Mouse (Mus musculus): ENCODE results near the gene Sp100. TPM values are rescaled to one million over a fixed set of nuclear protein-coding genes. Genes with fewer than 3 reads are reported as not detected.

Sp100 gene
- polyA plus RNA-seq, 1 experiment from 2014 or later = 3.0 TPM

DNA sequence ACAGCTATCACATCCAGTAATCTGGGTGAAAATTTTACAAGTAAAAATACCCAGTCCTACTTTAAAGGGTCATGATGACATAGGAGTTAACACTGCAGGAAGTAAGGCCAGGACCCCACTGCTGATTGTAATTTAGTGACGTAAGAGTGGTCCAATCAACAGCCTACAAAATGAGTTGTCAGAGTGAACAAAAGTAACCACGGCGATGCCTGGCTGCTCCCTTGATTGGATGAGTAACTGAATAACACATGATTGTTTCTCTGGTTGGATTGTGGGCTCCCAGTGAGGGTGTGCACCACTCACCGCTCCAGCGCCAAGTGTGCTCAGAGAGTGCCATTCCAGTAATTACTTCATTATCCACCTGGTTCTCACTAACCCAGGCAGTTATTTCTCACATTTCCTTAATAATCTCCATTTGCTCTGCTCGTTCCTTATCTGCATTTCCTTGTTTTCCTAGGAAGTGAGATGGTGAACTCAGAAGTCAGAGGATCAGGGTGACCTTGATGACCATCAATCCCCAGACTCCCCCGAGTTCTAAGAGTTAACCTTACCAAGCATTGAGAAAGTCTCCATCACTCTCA lies 66.7 kb downstream of the Sp100 start:
- WGBS = 72% methylated on average over 7 of the region's 7 CpGs
- no peak for ATAC-seq (ENCODE audit: insufficient read depth, low FRiP score)
- Histone ChIP-seq H3K27ac (ENCODE audit: low read length) (no peak overlapping the region), H3K27me3 (ENCODE audit: control insufficient read depth, insufficient read depth, low read length) (no peaks in the 10 kb centered on the region), H3K4me2 (ENCODE audit: low read depth, low read length) (no peak overlapping the region), H3K9ac (ENCODE audit: low read length) (no peak overlapping the region), H3K36me3 (ENCODE audit: control insufficient read depth, insufficient read depth, low read length) (no peaks in the 10 kb centered on the region), H3K4me3 (replicated peaks; ENCODE audit: low read length) (no peak overlapping the region), H3K4me1 (ENCODE audit: control insufficient read depth, insufficient read depth, low read length) (no peaks in the 10 kb centered on the region), H3K9me3 (replicated peaks; ENCODE audit: control insufficient read depth, low read length) (no peaks in the 10 kb centered on the region)

DNA sequence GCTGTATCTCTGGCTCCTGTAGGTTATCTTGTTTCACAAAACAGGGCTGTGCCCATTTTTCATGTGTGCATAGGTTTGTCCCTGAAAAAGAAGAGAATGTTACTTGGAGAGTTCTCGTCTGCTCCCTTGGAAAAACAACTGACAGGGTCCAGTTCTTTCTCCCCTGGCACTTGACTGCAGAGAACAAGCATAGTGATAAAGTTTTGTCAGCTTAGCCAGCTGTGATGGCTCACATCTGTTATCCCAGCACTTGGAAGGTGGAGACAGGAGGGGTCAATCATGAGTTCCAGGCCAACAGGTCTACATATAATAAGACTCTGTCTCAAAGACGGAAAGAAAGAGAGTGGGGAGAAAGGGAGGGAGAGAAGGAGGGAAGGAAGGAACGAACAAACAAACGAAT lies 69.3 kb downstream of the Sp100 start:
- Histone ChIP-seq H3K9me3 (replicated peaks; ENCODE audit: control insufficient read depth, low read length) (no peaks in the 10 kb centered on the region), H3K36me3 (ENCODE audit: control insufficient read depth, insufficient read depth, low read length) (no peaks in the 10 kb centered on the region), H3K4me2 (ENCODE audit: low read depth, low read length) (no peak overlapping the region), H3K4me3 (replicated peaks; ENCODE audit: low read length) (no peak overlapping the region), H3K4me1 (ENCODE audit: control insufficient read depth, insufficient read depth, low read length) (no peaks in the 10 kb centered on the region), H3K27me3 (ENCODE audit: control insufficient read depth, insufficient read depth, low read length) (no peaks in the 10 kb centered on the region), H3K9ac (ENCODE audit: low read length) (no peak overlapping the region), H3K27ac (ENCODE audit: low read length) (no peak overlapping the region)
- 57% methylated on average over 4 of the region's 4 CpGs for WGBS
- ATAC-seq (ENCODE audit: insufficient read depth, low FRiP score) = no peak

DNA sequence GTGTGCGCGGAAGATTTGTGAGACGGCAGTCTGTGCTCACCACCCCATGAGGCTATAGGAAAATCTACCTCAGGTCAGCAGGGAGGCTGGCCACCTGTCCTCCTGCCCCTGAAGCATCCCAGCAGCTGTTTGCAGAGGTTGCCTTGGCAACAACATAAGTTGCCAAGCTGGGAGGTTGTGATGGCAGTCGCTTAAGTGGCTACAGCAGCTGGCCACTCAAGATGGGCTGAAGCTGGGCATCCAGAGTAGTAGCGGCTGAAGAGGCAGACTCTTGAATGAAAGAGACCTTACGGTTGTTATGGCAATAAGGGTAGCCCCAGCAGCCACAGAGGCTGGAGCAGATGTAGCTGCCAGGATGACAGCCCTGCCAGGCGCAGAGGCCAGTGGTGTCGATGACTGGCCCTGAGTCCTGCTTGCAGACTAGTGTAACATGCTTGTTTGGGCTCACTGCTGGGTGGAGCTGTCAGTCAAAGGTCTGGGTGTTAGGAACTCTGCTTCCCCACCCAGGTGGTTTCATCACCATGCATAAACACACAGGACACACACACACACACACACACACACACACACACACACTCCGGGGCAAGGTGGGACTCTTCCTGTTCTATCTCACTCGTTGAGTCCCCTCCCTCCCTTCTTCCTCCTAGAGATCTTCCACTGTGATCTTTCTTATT lies 70.6 kb downstream of the Sp100 start:
- WGBS = 65% methylated on average over 10 of the region's 10 CpGs
- Histone ChIP-seq H3K9me3 (replicated peaks; ENCODE audit: control insufficient read depth, low read length) (no peaks in the 10 kb centered on the region), H3K36me3 (ENCODE audit: control insufficient read depth, insufficient read depth, low read length) (no peaks in the 10 kb centered on the region), H3K27me3 (ENCODE audit: control insufficient read depth, insufficient read depth, low read length) (no peaks in the 10 kb centered on the region), H3K4me1 (ENCODE audit: control insufficient read depth, insufficient read depth, low read length) (no peaks in the 10 kb centered on the region), H3K27ac (ENCODE audit: low read length) (no peak overlapping the region), H3K9ac (ENCODE audit: low read length) (no peak overlapping the region), H3K4me2 (ENCODE audit: low read depth, low read length) (no peak overlapping the region), H3K4me3 (replicated peaks; ENCODE audit: low read length) (no peak overlapping the region)
- no peak for ATAC-seq (ENCODE audit: insufficient read depth, low FRiP score)

DNA sequence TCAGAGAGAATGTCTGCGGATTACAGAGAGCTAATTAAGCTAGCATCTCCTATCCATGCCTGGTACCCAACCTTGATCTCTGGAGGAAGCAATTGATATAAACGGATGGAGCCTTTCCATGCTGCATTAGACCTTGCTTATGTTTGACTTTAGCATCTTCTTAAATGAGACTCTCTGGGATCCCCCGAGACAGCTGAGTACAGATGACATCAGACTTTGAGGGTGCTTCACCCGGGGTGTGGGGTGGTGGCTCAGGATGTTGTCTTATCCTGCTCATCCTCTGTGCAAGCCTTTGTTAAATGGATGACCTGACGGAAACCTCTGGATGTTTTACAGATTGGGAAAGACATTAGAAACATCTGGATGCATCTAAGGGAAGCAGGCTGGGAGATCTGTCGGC lies 80.7 kb downstream of the Sp100 start:
- Histone ChIP-seq H3K4me1 (ENCODE audit: control insufficient read depth, insufficient read depth, low read length) (no peaks in the 10 kb centered on the region), H3K4me2 (ENCODE audit: low read depth, low read length) (no peak overlapping the region), H3K27ac (ENCODE audit: low read length) (no peak overlapping the region), H3K9ac (ENCODE audit: low read length) (no peak overlapping the region), H3K27me3 (ENCODE audit: control insufficient read depth, insufficient read depth, low read length) (no peaks in the 10 kb centered on the region), H3K36me3 (ENCODE audit: control insufficient read depth, insufficient read depth, low read length) (no peaks in the 10 kb centered on the region), H3K4me3 (replicated peaks; ENCODE audit: low read length) (no peak overlapping the region), H3K9me3 (replicated peaks; ENCODE audit: control insufficient read depth, low read length) (no peaks in the 10 kb centered on the region)
- 77% methylated on average over 6 of the region's 6 CpGs for WGBS
- no peak for ATAC-seq (ENCODE audit: insufficient read depth, low FRiP score)

DNA sequence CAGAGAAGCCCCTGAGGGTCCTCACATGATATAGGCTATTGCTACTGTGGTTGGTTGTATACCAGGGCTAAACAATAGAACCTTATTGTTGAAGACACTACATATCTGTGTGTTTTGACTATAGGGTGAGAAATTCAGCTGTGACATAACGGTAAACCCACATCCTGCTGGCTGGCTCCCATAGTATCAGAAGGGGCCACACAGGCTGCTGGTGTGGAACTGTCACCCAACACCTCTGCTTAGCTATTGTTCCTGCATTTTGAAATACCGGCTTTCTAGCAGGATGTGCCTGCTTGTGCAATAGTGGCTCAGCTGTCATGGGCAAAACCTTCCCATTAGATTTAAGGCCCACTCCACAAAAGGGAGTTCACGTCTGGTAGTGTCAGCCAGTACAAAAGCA lies 82.8 kb downstream of the Sp100 start:
- Histone ChIP-seq H3K4me3 (replicated peaks; ENCODE audit: low read length) (no peak overlapping the region), H3K36me3 (ENCODE audit: control insufficient read depth, insufficient read depth, low read length) (no peaks in the 10 kb centered on the region), H3K9ac (ENCODE audit: low read length) (no peak overlapping the region), H3K27me3 (ENCODE audit: control insufficient read depth, insufficient read depth, low read length) (no peaks in the 10 kb centered on the region), H3K4me2 (ENCODE audit: low read depth, low read length) (no peak overlapping the region), H3K27ac (ENCODE audit: low read length) (no peak overlapping the region), H3K4me1 (ENCODE audit: control insufficient read depth, insufficient read depth, low read length) (no peaks in the 10 kb centered on the region), H3K9me3 (replicated peaks; ENCODE audit: control insufficient read depth, low read length) (no peaks in the 10 kb centered on the region)
- 72% methylated on average over 3 of the region's 3 CpGs for WGBS
- ATAC-seq (ENCODE audit: insufficient read depth, low FRiP score) = no peak

DNA sequence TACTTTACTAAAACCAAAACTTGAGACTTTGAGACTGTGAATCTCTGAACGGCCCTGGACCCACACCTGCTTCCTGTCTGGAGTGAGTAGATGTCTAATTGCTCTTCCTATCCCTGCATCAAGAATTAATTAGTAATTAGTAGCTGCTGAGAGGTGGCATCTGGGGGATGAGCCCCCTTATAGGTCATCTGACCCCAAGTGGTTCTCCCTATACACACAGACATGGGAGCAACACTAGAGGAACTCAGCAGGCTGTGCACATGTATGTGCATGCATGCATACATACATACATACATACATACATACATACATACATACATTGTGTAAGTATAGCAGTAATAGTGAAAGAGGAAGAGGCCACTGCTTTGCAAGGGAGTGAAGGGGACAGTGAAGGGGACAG lies 84.7 kb downstream of the Sp100 start:
- Histone ChIP-seq H3K27ac (ENCODE audit: low read length) (no peak overlapping the region), H3K27me3 (ENCODE audit: control insufficient read depth, insufficient read depth, low read length) (no peaks in the 10 kb centered on the region), H3K36me3 (ENCODE audit: control insufficient read depth, insufficient read depth, low read length) (no peaks in the 10 kb centered on the region), H3K4me2 (ENCODE audit: low read depth, low read length) (no peak overlapping the region), H3K4me1 (ENCODE audit: control insufficient read depth, insufficient read depth, low read length) (no peaks in the 10 kb centered on the region), H3K9ac (ENCODE audit: low read length) (no peak overlapping the region), H3K9me3 (replicated peaks; ENCODE audit: control insufficient read depth, low read length) (no peaks in the 10 kb centered on the region), H3K4me3 (replicated peaks; ENCODE audit: low read length) (no peak overlapping the region)
- WGBS = 70% methylated on average over 1 of the region's 1 CpGs
- ATAC-seq (ENCODE audit: insufficient read depth, low FRiP score) = no peak

DNA sequence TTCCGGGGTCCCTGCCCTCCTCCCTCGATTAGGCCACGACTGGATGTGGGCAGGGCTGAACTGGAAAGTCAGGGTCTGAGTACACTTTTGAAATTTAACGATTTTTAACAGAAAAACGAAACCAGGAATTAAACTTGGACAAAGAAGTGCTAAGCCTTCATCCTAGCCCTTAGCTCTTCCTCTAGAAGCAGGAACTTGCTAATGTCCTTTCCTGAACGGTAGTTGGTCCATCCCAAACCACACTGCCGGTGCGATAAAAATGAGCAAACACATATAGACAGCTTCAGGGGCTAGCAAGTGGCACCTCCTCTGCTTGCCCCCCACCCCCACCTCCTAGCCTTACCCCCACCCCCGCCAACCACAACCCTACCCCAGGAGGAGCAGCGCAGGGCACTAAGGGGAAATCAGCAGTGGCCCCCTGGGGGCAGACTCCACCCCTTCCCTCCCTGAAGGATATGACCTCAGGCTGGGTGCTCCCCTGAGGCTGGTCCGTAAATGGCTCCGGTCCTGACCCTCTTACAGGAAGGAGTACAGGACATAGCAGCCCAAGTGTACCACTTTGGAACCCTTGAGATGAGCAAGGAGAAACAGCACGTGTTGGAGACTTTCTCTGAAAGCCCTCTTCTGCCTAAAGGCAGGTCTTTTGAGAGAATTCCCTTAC lies 85.8 kb downstream of the Sp100 start:
- no peaks in the 10 kb centered on the region for H3K36me3 ChIP-seq (ENCODE audit: control insufficient read depth, insufficient read depth, low read length)
- no peak overlapping the region; the same call in 1 of the 2 replicates for H3K27ac ChIP-seq (ENCODE audit: low read length)
- no peak overlapping the region for H3K4me2 ChIP-seq (ENCODE audit: low read depth, low read length)
- no peak overlapping the region for H3K9ac ChIP-seq (ENCODE audit: low read length)
- H3K4me3 ChIP-seq (replicated peaks; ENCODE audit: low read length) = peak overlapping the region; percentile 40
- no peaks in the 10 kb centered on the region for H3K4me1 ChIP-seq (ENCODE audit: control insufficient read depth, insufficient read depth, low read length)
- 0 out of 2 replicates have a peak, but pooled peaks have one; percentile 40 for ATAC-seq (ENCODE audit: insufficient read depth, low FRiP score)
- WGBS = 61% methylated on average over 13 of the region's 13 CpGs
- no peaks in the 10 kb centered on the region for H3K27me3 ChIP-seq (ENCODE audit: control insufficient read depth, insufficient read depth, low read length)
- no peaks in the 10 kb centered on the region for H3K9me3 ChIP-seq (replicated peaks; ENCODE audit: control insufficient read depth, low read length)

DNA sequence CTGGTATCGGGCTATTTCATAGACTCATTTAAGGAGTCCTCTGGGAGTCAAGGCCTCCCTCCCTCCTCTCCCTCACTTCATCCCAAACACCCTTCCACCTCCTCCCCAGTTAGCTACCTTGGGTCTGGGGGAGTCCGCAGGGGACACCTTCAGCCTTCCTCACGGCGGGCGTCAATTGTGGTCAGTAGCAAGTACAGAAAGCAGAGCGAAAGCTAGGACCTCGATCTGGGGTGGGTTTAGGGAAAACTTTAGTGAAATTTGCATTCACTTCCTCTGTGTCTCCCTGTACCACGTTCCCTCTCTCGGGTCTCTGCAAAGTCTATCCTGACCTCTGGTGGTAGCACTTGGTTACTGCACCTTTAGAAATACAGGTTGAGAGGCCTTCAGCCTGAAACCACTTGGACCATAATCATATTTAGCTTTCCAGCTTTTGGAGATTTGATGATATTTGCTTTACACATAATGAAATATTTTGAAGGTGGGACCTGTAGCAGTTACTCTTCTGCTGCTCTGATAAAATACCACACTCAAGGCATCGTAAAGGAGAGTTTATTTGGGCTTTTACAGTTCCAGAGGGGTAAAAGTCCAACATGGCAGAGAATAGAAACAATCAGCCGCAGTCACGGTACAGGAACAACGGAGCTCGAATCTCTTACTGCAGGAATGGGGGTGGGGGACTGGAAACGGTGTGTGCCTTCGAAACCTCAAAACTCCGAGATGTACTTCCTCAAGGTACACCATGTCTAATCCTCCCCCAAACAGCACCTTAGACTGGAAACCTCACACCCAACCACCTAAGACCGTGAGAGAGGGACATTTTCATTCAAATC lies 86.8 kb downstream of the Sp100 start:
- H3K36me3 ChIP-seq (ENCODE audit: control insufficient read depth, insufficient read depth, low read length) = no peaks in the 10 kb centered on the region
- no peaks in the 10 kb centered on the region for H3K9me3 ChIP-seq (replicated peaks; ENCODE audit: control insufficient read depth, low read length)
- H3K4me1 ChIP-seq (ENCODE audit: control insufficient read depth, insufficient read depth, low read length) = no peaks in the 10 kb centered on the region; the same call in 1 of the 2 replicates
- ATAC-seq (ENCODE audit: insufficient read depth, low FRiP score) = no peak
- H3K27ac ChIP-seq (ENCODE audit: low read length) = no peak overlapping the region; the same call in 1 of the 2 replicates
- H3K9ac ChIP-seq (ENCODE audit: low read length) = peak overlapping the region; percentile 75
- peak overlapping the region; percentile 40 for H3K4me3 ChIP-seq (replicated peaks; ENCODE audit: low read length)
- H3K27me3 ChIP-seq (ENCODE audit: control insufficient read depth, insufficient read depth, low read length) = no peaks in the 10 kb centered on the region
- H3K4me2 ChIP-seq (ENCODE audit: low read depth, low read length) = peak overlapping the region; percentile 58
- WGBS = 36% methylated on average over 18 of the region's 18 CpGs

DNA sequence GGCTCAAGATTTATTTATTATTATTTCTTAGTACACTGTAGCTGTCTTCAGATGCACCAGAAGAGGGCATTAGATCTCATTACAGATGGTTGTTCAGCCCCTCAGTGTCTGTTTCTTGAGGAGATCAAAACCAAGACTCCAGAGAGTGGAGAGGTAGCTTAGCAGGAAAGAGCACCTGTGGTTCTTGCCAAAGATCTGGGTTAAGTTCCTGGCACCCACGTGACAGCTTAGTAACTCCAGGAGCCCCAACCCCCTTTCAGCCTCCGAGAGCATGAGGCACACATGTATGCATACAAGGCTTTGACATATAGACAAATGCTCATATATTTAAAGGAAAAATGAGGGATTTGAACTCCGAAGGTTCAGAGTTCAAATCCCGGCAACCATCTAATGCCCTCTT lies 89.2 kb downstream of the Sp100 start:
- Histone ChIP-seq H3K9me3 (replicated peaks; ENCODE audit: control insufficient read depth, low read length) (no peaks in the 10 kb centered on the region), H3K4me1 (ENCODE audit: control insufficient read depth, insufficient read depth, low read length) (no peaks in the 10 kb centered on the region; the same call in 1 of the 2 replicates), H3K27ac (ENCODE audit: low read length) (no peak overlapping the region), H3K9ac (ENCODE audit: low read length) (no peak overlapping the region), H3K4me2 (ENCODE audit: low read depth, low read length) (no peak overlapping the region), H3K36me3 (ENCODE audit: control insufficient read depth, insufficient read depth, low read length) (no peaks in the 10 kb centered on the region), H3K4me3 (replicated peaks; ENCODE audit: low read length) (no peak overlapping the region), H3K27me3 (ENCODE audit: control insufficient read depth, insufficient read depth, low read length) (no peaks in the 10 kb centered on the region)
- WGBS = 89% methylated on average over 4 of the region's 4 CpGs
- no peak for ATAC-seq (ENCODE audit: insufficient read depth, low FRiP score)

Measured in stomach, embryonic 16.5 days (tissue).